Mouse (Mus musculus) midbrain, embryonic 10.5 days (tissue): Measurements from ENCODE around the gene Defb15. TPM values are rescaled to one million over a fixed set of nuclear protein-coding genes. Genes with fewer than 3 reads are reported as not detected.
"Not testable (repeated sequence)": the region's sequence is repeated elsewhere in the genome, so short reads cannot be mapped to it uniquely, and the experiment has no call there.

Experiments
- DNase-seq: peaks from one replicate; pipeline ENCODE4 v3.0.0-alpha.2; 2017; ENCODE audit warnings: low spot score
- H3K27ac ChIP-seq: fragments of 300-500 bp; sonication (generic); replicated peaks from 2 replicates; pipeline ENCODE4 v1.5.1; 2016; ENCODE audit warnings: mild to moderate bottlenecking
- H3K27me3 ChIP-seq: fragments of 300-500 bp; sonication (generic); 2 replicates; pipeline ENCODE4 v1.6.1; 2016; ENCODE audit warnings: low read depth, mild to moderate bottlenecking; ENCODE audit not compliant: poor library complexity, severe bottlenecking
- H3K36me3 ChIP-seq: fragments of 300-500 bp; sonication (generic); 2 replicates; pipeline ENCODE4 v1.6.1; 2016; ENCODE audit warnings: mild to moderate bottlenecking, moderate library complexity
- H3K4me1 ChIP-seq: fragments of 300-500 bp; sonication (generic); 2 replicates; pipeline ENCODE4 v1.6.1; 2016
- H3K4me3 ChIP-seq: fragments of 300-500 bp; sonication (generic); 2 replicates; pipeline ENCODE4 v1.5.1; 2016; ENCODE audit warnings: mild to moderate bottlenecking, moderate library complexity
- H3K9me3 ChIP-seq: fragments of 300-500 bp; sonication (generic); replicated peaks from 2 replicates; pipeline ENCODE4 v1.6.1; 2016; ENCODE audit warnings: mild to moderate bottlenecking
- WGBS: fragments of 180-500 bp; shearing (Covaris S2); methylation state at CpG from one replicate; pipeline ENCODE4 v1.1.7; 2016; 5-methylcytosine and 5-hydroxymethylcytosine counted together
- polyA plus RNA-seq: library from polyadenylated mRNA; unstranded; fragments of >200 nt; fragmentation: Nextera tagmentation; extraction: Ambion mirVana; gene quantifications from 2 replicates; pipeline ENCODE4 v1.2.1, GENCODE M21; 2016

Gene Defb15
- polyA plus RNA-seq, 1 experiment from 2014 or later: not detected

DNA sequence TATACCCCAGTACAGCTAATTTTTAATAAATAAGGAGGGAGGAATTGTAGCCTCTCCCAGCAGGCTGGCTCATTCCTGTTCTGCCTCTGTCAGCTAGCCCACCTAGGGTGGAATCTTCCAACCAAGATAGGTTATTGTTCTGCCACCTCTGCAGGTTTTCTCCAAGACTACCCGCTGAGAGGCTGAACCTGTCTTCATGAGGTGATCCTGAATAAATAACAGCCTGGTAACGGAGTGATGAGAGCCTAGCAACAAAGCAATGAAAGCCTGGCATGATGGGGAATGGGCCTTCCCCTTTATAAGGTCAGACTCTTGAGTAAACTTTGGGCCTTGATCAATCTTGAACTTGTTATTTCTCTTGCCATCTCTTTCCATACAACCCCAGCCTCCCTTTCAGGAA lies 20.0 kb downstream of the Defb15 start:
- no peak overlapping the region for H3K27ac ChIP-seq
- H3K9me3 ChIP-seq: no peaks in the 10 kb centered on the region
- WGBS: 17% methylated on average over 2 of the region's 2 CpGs
- no peaks in the 10 kb centered on the region for H3K27me3 ChIP-seq
- no peak overlapping the region for H3K4me3 ChIP-seq
- H3K4me1 ChIP-seq: no peaks in the 10 kb centered on the region
- H3K36me3 ChIP-seq: no peaks in the 10 kb centered on the region
- no peak for DNase-seq

GRCm38 (mm10) chr8:21911931-21912330 lies 20.6 kb downstream of the Defb15 start:
- H3K4me3 ChIP-seq: no peak overlapping the region
- no peaks in the 10 kb centered on the region for H3K36me3 ChIP-seq
- H3K9me3 ChIP-seq: no peaks in the 10 kb centered on the region
- WGBS: 12% methylated on average over 1 of the region's 1 CpGs
- H3K27ac ChIP-seq: no peak overlapping the region
- H3K27me3 ChIP-seq: no peaks in the 10 kb centered on the region
- DNase-seq: no peak
- H3K4me1 ChIP-seq: no peaks in the 10 kb centered on the region

DNA sequence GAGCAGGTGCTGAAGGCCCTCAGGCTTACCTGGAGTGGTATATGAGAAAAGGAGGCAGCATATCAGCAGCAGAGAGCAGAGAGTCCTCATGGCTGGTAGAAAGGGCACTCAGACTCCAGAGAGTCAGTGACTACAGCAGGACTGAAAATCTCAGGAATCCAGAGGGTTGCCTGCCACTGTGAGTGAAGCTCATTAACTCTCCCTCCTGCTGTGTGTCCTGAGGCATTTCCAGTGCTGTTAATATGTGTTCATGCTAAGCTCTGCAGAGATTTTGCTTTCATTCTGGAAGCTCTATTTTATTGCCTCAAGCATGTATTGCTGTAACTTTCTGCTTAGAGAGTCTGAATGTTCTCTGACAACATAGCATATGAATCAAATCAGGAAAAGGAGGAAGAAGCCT lies 26.2 kb downstream of the Defb15 start, which contains the start of gene Defb11:
Gene Defb11 (minus strand): TSS at position 123 of the 400 bp plus-strand sequence.
- H3K4me3 ChIP-seq, H3K4me1 ChIP-seq, H3K27ac ChIP-seq, H3K9me3 ChIP-seq, H3K27me3 ChIP-seq, DNase-seq, H3K36me3 ChIP-seq: not testable (repeated sequence)

DNA sequence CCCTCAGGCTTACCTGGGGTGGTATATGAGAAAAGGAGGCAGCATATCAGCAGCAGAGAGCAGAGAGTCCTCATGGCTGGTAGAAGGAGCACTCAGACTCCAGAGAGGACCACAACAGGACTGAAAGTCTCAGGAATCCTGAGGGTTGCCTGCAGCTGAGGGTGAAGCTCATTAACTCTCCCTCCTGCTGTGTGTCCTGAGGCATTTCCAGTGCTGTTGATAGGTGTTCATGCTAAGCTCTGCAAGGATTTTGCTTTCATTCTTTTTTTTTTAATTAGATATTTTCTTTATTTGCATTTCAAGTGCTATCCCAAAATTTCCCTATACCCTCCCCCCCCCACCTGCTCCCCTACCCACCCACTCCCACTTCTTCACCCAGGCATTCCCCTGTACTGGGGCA lies 47.2 kb downstream of the Defb15 start, which contains the start of gene Defb9:
Gene Defb9 (minus strand): TSS at position 101 of the 400 bp plus-strand sequence.
- not testable (repeated sequence) for H3K36me3 ChIP-seq, H3K4me3 ChIP-seq, H3K9me3 ChIP-seq, H3K27ac ChIP-seq, H3K4me1 ChIP-seq, DNase-seq, H3K27me3 ChIP-seq

Other genes starting within 250 kb of the Defb15 start
- gene AY761184, start 229.1 kb downstream of the Defb15 start, polyA plus RNA-seq: not detected in 2 replicates
- not detected in 2 replicates for gene Defa24, start 198.2 kb downstream of the Defb15 start, polyA plus RNA-seq
- gene Defb50, start 109.2 kb downstream of the Defb15 start, polyA plus RNA-seq: not detected in 2 replicates
- gene Defb2, start 92.8 kb downstream of the Defb15 start, polyA plus RNA-seq: not detected in 2 replicates
- not detected in 2 replicates for gene Defb10, start 73.8 kb downstream of the Defb15 start, polyA plus RNA-seq
- gene Defb9, start 47.3 kb downstream of the Defb15 start, polyA plus RNA-seq: not detected in 2 replicates
- not detected in 2 replicates for gene Defb11, start 26.3 kb downstream of the Defb15 start, polyA plus RNA-seq
- not detected in 2 replicates for gene Defb35, start 5.6 kb upstream of the Defb15 start, polyA plus RNA-seq
- not detected in 2 replicates for gene Defb13, start 14.1 kb upstream of the Defb15 start, polyA plus RNA-seq
- not detected in 2 replicates for gene Fam90a1a, start 26.0 kb upstream of the Defb15 start, polyA plus RNA-seq
- not detected in 2 replicates for gene Ccdc70, start 37.1 kb upstream of the Defb15 start, polyA plus RNA-seq
- gene Atp7b, start 127.6 kb upstream of the Defb15 start, polyA plus RNA-seq: 2.4 and 2.6 TPM in 2 replicates
- 39.4 and 41.0 TPM in 2 replicates for gene Alg11, start 128.0 kb upstream of the Defb15 start, polyA plus RNA-seq
- 0.06 and 0.07 TPM in 2 replicates for gene Nek5, start 192.3 kb upstream of the Defb15 start, polyA plus RNA-seq
- gene Nek3, start 233.7 kb upstream of the Defb15 start, polyA plus RNA-seq: 7.7 and 8.2 TPM in 2 replicates